Mouse (Mus musculus) central nervous system, embryonic 14 days (tissue): ENCODE measurements around the gene Sv2b. TPM values are rescaled to one million over a fixed set of nuclear protein-coding genes. Genes with fewer than 3 reads are reported as not detected.

ENCODE experiments used
- polyA plus RNA-seq: library from polyadenylated mRNA; depleted of rRNA; stranded (reverse); fragments of >200 nt; gene quantifications from 2 replicates; pipeline ENCODE4 v1.2.3, GENCODE M21; 2012; rRNA removed

The Sv2b gene
- 4.7 and 5.7 TPM in 2 replicates for polyA plus RNA-seq

GRCm38 (mm10) chr7:75308457-75309312, at the start of gene Sv2b:
TSS of gene Sv2b (minus strand) at chr7:75309262.

Other genes with a start within 250 kb of the Sv2b start
- 8.5 and 12.3 TPM in 2 replicates for gene Akap13, start 146.3 kb upstream of the Sv2b start, polyA plus RNA-seq